ENCODE assay signal across 11 mouse cellular contexts in genomic region chr6:55792536-55792935, GRCm38 (mm10). TPM values are rescaled to one million over a fixed set of nuclear protein-coding genes. Genes with fewer than 3 reads are reported as not detected.
DNase-seq lines count a peak whose midpoint lies in the region; ATAC-seq and TF ChIP-seq lines count a peak whose summit lies in the region.
"Had no signal": no experiment of that assay in that cellular context is flagged by ENCODE, and none has a peak within 500 bp of the region (broad histone marks: within the 10 kb centered on the region; RNA-seq: fewer than 3 reads in every experiment).

No protein-coding gene starts in this region.

- H3K4me1 ChIP-seq in neural tube, embryonic 11.5 days (ENCODE audit: control insufficient read depth, insufficient read depth, low read length): peaks cover 13% of the 10 kb centered on the region
- H3K4me1 ChIP-seq in intestine, postnatal 0 days (replicated peaks; ENCODE audit: control insufficient read depth, insufficient read depth, low read length): no peaks in the 10 kb centered on the region
- H3K4me1 ChIP-seq in stomach, postnatal 0 days (replicated peaks; ENCODE audit: control insufficient read depth, insufficient read depth): no peaks in the 10 kb centered on the region

- no peaks in the 10 kb centered on the region for H3K9me3 ChIP-seq in neural tube, embryonic 11.5 days (ENCODE audit: control insufficient read depth, low read length)
- H3K9me3 ChIP-seq in intestine, postnatal 0 days (ENCODE audit: control insufficient read depth): no peaks in the 10 kb centered on the region
- no peaks in the 10 kb centered on the region for H3K9me3 ChIP-seq in stomach, postnatal 0 days (ENCODE audit: control insufficient read depth, low read length)

- ATAC-seq in frontal cortex, adult (ENCODE audit: low TSS enrichment): peak; percentile 88
- ATAC-seq in neural tube, embryonic 11.5 days (ENCODE audit: insufficient read depth, low FRiP score, low TSS enrichment): no peak
- no peak for ATAC-seq in intestine, postnatal 0 days
- no peak for ATAC-seq in stomach, postnatal 0 days (ENCODE audit: low FRiP score, low TSS enrichment)
- ATAC-seq: lung, postnatal 0 days had no signal

- H3K9ac ChIP-seq in neural tube, embryonic 11.5 days (ENCODE audit: low read length): peak overlapping the region; percentile 53
- no peak overlapping the region for H3K9ac ChIP-seq in intestine, postnatal 0 days (ENCODE audit: low read depth, low read length)
- H3K9ac ChIP-seq in stomach, postnatal 0 days (ENCODE audit: low read length): no peak overlapping the region

- TF ChIP-seq CTCF in intestine, postnatal 0 days (IDR thresholded peaks at IDR 0.05; ENCODE audit: low read depth): no peak
- TF ChIP-seq CTCF in stomach, postnatal 0 days (IDR thresholded peaks at IDR 0.05; ENCODE audit: low read depth): no peak

- no peak overlapping the region for H3K4me2 ChIP-seq in neural tube, embryonic 11.5 days (ENCODE audit: low read depth)
- H3K4me2 ChIP-seq in intestine, postnatal 0 days (replicated peaks; ENCODE audit: low read depth): peak overlapping the region; percentile 38; the same call in 1 of the 2 replicates
- H3K4me2 ChIP-seq in stomach, postnatal 0 days (replicated peaks; ENCODE audit: low read depth): no peak overlapping the region

- H3K27me3 ChIP-seq in neural tube, embryonic 11.5 days (ENCODE audit: control insufficient read depth, insufficient read depth, low read length): no peaks in the 10 kb centered on the region
- H3K27me3 ChIP-seq in intestine, postnatal 0 days (replicated peaks; ENCODE audit: control insufficient read depth, insufficient read depth, low read length): no peaks in the 10 kb centered on the region
- no peaks in the 10 kb centered on the region for H3K27me3 ChIP-seq in stomach, postnatal 0 days (ENCODE audit: control insufficient read depth, insufficient read depth, low read length)

- peak overlapping the region; percentile 93 for H3K27ac ChIP-seq in neural tube, embryonic 11.5 days (ENCODE audit: low read depth, low read length)
- no peak overlapping the region for H3K27ac ChIP-seq in intestine, postnatal 0 days (ENCODE audit: low read depth, low read length)
- H3K27ac ChIP-seq in stomach, postnatal 0 days (replicated peaks): no peak overlapping the region

- H3K4me3 ChIP-seq in neural tube, embryonic 11.5 days (ENCODE audit: low read depth, low read length): no peak overlapping the region
- no peak overlapping the region for H3K4me3 ChIP-seq in intestine, postnatal 0 days (ENCODE audit: low read depth, low read length)
- H3K4me3 ChIP-seq in stomach, postnatal 0 days (ENCODE audit: low read depth, low read length): no peak overlapping the region

- DNase-seq in frontal cortex, postnatal 25 days (ENCODE audit: low spot score in 2 of 2): no peak
- no peak for DNase-seq in neural tube, embryonic 11.5 days (ENCODE audit: low spot score)
- DNase-seq in neural tube, embryonic 10.5 days (ENCODE audit: extremely low spot score, low spot score): no peak
- peak; percentile 16 for DNase-seq in right cerebral cortex, postnatal 4 days
- no peak for DNase-seq in gastrocnemius, adult 8-10 months (ENCODE audit: low spot score in 2 of 2)
- no peak for DNase-seq in stomach, postnatal 0 days (ENCODE audit: low spot score)
- DNase-seq: thymus, adult 18-20 months had no signal

- whole genome bisulfite sequencing in neural tube, embryonic 11.5 days: 59% methylated on average over 8 of the region's 8 CpGs
- 49% methylated on average over 8 of the region's 8 CpGs for WGBS in intestine, postnatal 0 days
- 52% methylated on average over 8 of the region's 8 CpGs for WGBS in stomach, postnatal 0 days

- no peak for TF ChIP-seq EP300 in stomach, postnatal 0 days (optimal IDR thresholded peaks at IDR 0.05)

- no peaks in the 10 kb centered on the region for H3K36me3 ChIP-seq in neural tube, embryonic 11.5 days (ENCODE audit: control insufficient read depth, insufficient read depth, low read length)
- no peaks in the 10 kb centered on the region for H3K36me3 ChIP-seq in intestine, postnatal 0 days (ENCODE audit: control insufficient read depth, insufficient read depth)
- no peaks in the 10 kb centered on the region for H3K36me3 ChIP-seq in stomach, postnatal 0 days (ENCODE audit: control insufficient read depth, insufficient read depth, low read length)

RNA-seq across cellular contexts. Expression of gene Itprid1, which starts 44.2 kb away (rescaled TPM):
- polyA plus RNA-seq in neural tube, embryonic 11.5 days (2014; fragmentation: Nextera tagmentation; extraction: Ambion mirVana): 0.09 TPM in 1 of 2 replicates, not detected in the other
- polyA plus RNA-seq in intestine, postnatal 0 days (2015; fragmentation: Nextera tagmentation; extraction: Ambion mirVana): not detected in 2 replicates
- not detected for total RNA-seq in gastrocnemius, adult 8-10 months (2022)
- 0.24 and 0.31 TPM in 2 replicates for polyA plus RNA-seq in stomach, postnatal 0 days (2015; fragmentation: Nextera tagmentation; extraction: Ambion mirVana)
- total RNA-seq: hematopoietic stem cell, adult 5-6 weeks had no signal
